Mouse (Mus musculus) Patski (cell line): ENCODE measurements around the gene Strn3. TPM values are rescaled to one million over a fixed set of nuclear protein-coding genes. Genes with fewer than 3 reads are reported as not detected.

Experiments used
- ATAC-seq: fragments of 100-300 bp; one replicate; pipeline ENCODE4 v1.8.0; 2021
- CTCF ChIA-PET: fragments of 350-600 bp; sonication (Branson Sonifier 250); formaldehyde crosslinking; loops from one replicate; lab custom pipeline; 2022; ENCODE audit warnings: inconsistent platforms; lab: Charles Lee
- POLR2A ChIA-PET: fragments of 350-600 bp; sonication (Branson Sonifier 250); formaldehyde crosslinking; loops from one replicate; lab custom pipeline; 2022; ENCODE audit warnings: antibody characterized with exemption, inconsistent platforms; lab: Charles Lee
- DNase-seq: peaks from one replicate; pipeline ENCODE4 v3.0.0-alpha.2; 2011; ENCODE audit warnings: low read depth, low spot score
- H3K27me3 ChIP-seq: fragments of 371-371 bp; one replicate; pipeline ENCODE4 v1.5.1; 2021
- CTCF ChIP-seq: fragments of 100-300 bp; IDR thresholded peaks from one replicate; pipeline ENCODE4 v1.5.1; 2021
- in situ Hi-C: fragments of 300-500 bp; cut with MboI; formaldehyde crosslinking; loops from 3 replicates; pipeline ENCODE4 v1.11.1; 2018; ENCODE audit warnings: low pct_unique_long_range_greater_than_20kb, mixed read lengths
- polyA plus RNA-seq: library from polyadenylated mRNA; unstranded; gene quantifications from one replicate; pipeline ENCODE4 v1.2.3, GENCODE M21; 2021

The Strn3 gene
- polyA plus RNA-seq, 1 experiment from 2014 or later = 67.9 TPM

GRCm38 (mm10) chr12:51710154-51710553 is 18.5 kb upstream of the Strn3 start:
- ChIA-PET CTCF (no interaction called here), POLR2A (interaction anchor here (0.7 to 1.5 kb wide), 2 partner anchors 30 to 286 kb away, joined by 3 read pairs; no protein-coding TSS in a partner anchor)
- ATAC-seq = no peak
- DNase-seq = no peak
- no peaks in the 10 kb centered on the region for H3K27me3 ChIP-seq
- no peak for TF ChIP-seq CTCF
- in situ Hi-C loops = no loop called here

- CTCF ChIA-PET = no interaction called here
Measured at GRCm38 (mm10) chr12:51709741-51710140, 18.0 kb upstream of the Strn3 start.

GRCm38 (mm10) chr12:51708941-51709686 is 17.4 kb upstream of the Strn3 start:
- TF ChIP-seq CTCF = no peak
- H3K27me3 ChIP-seq = no peaks in the 10 kb centered on the region
- in situ Hi-C loops = no loop called here
- ATAC-seq = peak; percentile 54
- ChIA-PET CTCF (interaction anchor here (1.2 kb wide), 1 partner anchor 9 kb away, joined by 3 read pairs; no protein-coding TSS in a partner anchor), POLR2A (interaction anchor here (1.5 kb wide), 1 partner anchor 29 kb away, joined by 3 read pairs; no protein-coding TSS in a partner anchor)
- peak; percentile 59 for DNase-seq

More at GRCm38 (mm10) chr12:51709741-51710140, 18.0 kb upstream of the Strn3 start:
- DNase-seq (no peak), ATAC-seq (no peak)
- POLR2A ChIA-PET = interaction anchor here (0.7 to 1.5 kb wide), 2 partner anchors 30 to 286 kb away, joined by 3 read pairs; no protein-coding TSS in a partner anchor
- no peak for TF ChIP-seq CTCF
- in situ Hi-C loops = no loop called here
- no peaks in the 10 kb centered on the region for H3K27me3 ChIP-seq

- ATAC-seq (no peak), DNase-seq (no peak)
- CTCF ChIA-PET = no interaction called here
- TF ChIP-seq CTCF = no peak
- no peaks in the 10 kb centered on the region for H3K27me3 ChIP-seq
- in situ Hi-C loops = no loop called here
- POLR2A ChIA-PET = no interaction called here
Measured at GRCm38 (mm10) chr12:51706673-51707235, 15.1 kb upstream of the Strn3 start.

- in situ Hi-C loops = no loop called here
- ChIA-PET POLR2A (interaction anchor here (0.6 kb wide), 1 partner anchor 56 kb away, joined by 5 read pairs; no protein-coding TSS in a partner anchor), CTCF (no interaction called here)
- ATAC-seq = no peak
- H3K27me3 ChIP-seq = no peaks in the 10 kb centered on the region
- no peak for DNase-seq
- TF ChIP-seq CTCF = no peak
Measured at GRCm38 (mm10) chr12:51705778-51706177, 14.1 kb upstream of the Strn3 start.

GRCm38 (mm10) chr12:51704572-51704971 is 12.9 kb upstream of the Strn3 start:
- no peak for TF ChIP-seq CTCF
- CTCF ChIA-PET = no interaction called here
- DNase-seq (no peak), ATAC-seq (no peak)
- POLR2A ChIA-PET = interaction anchor here (0.6 kb wide), 1 partner anchor 65 kb away, joined by 4 read pairs; no protein-coding TSS in a partner anchor
- in situ Hi-C loops = no loop called here
- H3K27me3 ChIP-seq = no peaks in the 10 kb centered on the region

GRCm38 (mm10) chr12:51703859-51704258 is 12.2 kb upstream of the Strn3 start:
- no peak for TF ChIP-seq CTCF
- DNase-seq (no peak), ATAC-seq (peak; percentile 21)
- H3K27me3 ChIP-seq = no peaks in the 10 kb centered on the region
- in situ Hi-C loops = no loop called here
- ChIA-PET CTCF (interaction anchor here (0.7 kb wide), 1 partner anchor 9 kb away, joined by 3 read pairs; no protein-coding TSS in a partner anchor), POLR2A (interaction anchor here (0.6 to 0.9 kb wide), 2 partner anchors 10 to 64 kb away, joined by 3 to 4 read pairs; no protein-coding TSS in a partner anchor)

GRCm38 (mm10) chr12:51701723-51702122 is 10.0 kb upstream of the Strn3 start:
- POLR2A ChIA-PET = no interaction called here
- ATAC-seq (no peak), DNase-seq (no peak)
- CTCF ChIA-PET = interaction anchor here (0.7 kb wide), 1 partner anchor 278 kb away, joined by 3 read pairs; no protein-coding TSS in a partner anchor
- no peaks in the 10 kb centered on the region for H3K27me3 ChIP-seq
- in situ Hi-C loops = no loop called here
- TF ChIP-seq CTCF = peak; percentile 36

- ChIA-PET CTCF (interaction anchor here (0.8 kb wide), 1 partner anchor 9 kb away, joined by 3 read pairs; no protein-coding TSS in a partner anchor), POLR2A (no interaction called here)
- no peaks in the 10 kb centered on the region for H3K27me3 ChIP-seq
- ATAC-seq (peak; percentile 63), DNase-seq (no peak)
- in situ Hi-C loops = no loop called here
- no peak for TF ChIP-seq CTCF
Measured at GRCm38 (mm10) chr12:51699623-51700393, 8.1 kb upstream of the Strn3 start.

GRCm38 (mm10) chr12:51696157-51696556 is 4.5 kb upstream of the Strn3 start:
- no peak for DNase-seq
- no peak for ATAC-seq
- CTCF ChIA-PET = interaction anchor here (1.3 kb wide), 1 partner anchor 8 kb away, joined by 3 read pairs; no protein-coding TSS in a partner anchor
- no peak for TF ChIP-seq CTCF
- POLR2A ChIA-PET = interaction anchor here (0.6 kb wide), 1 partner anchor 281 kb away, joined by 4 read pairs; no protein-coding TSS in a partner anchor
- in situ Hi-C loops = no loop called here
- no peaks in the 10 kb centered on the region for H3K27me3 ChIP-seq
